Mouse (Mus musculus): Measurements from ENCODE around the gene Clcn6.

Gene Clcn6

GRCm38 (mm10) chr4:148038600-148039253 lies at the start of gene Clcn6, which contains the start of gene Mthfr:
Clcn6 (minus strand) TSS chr4:148038821.
Mthfr (plus strand) TSS chr4:148039077.
- DNase-seq (ENCODE audit: low spot score): peak; percentile 99

GRCm38 (mm10) chr4:148087907-148088527 lies 49.4 kb upstream of the Clcn6 start, which contains the start of gene Agtrap:
Agtrap (minus strand) TSS chr4:148088031.
- DNase-seq (ENCODE audit: low spot score): peak; percentile 90

- DNase-seq (ENCODE audit: low spot score): no peak
Observed at GRCm38 (mm10) chr4:148087091-148087906, 48.7 kb upstream of the Clcn6 start.

GRCm38 (mm10) chr4:148085907-148086305 lies 47.3 kb upstream of the Clcn6 start:
- DNase-seq (ENCODE audit: low spot score): no peak

GRCm38 (mm10) chr4:148085131-148085906 lies 46.7 kb upstream of the Clcn6 start:
- no peak for DNase-seq (ENCODE audit: low spot score)

GRCm38 (mm10) chr4:148084261-148084714 lies 45.7 kb upstream of the Clcn6 start:
- no peak for DNase-seq (ENCODE audit: low spot score)

- peak; percentile 9 for DNase-seq (ENCODE audit: low spot score)
Observed at GRCm38 (mm10) chr4:148083176-148083899, 44.7 kb upstream of the Clcn6 start.

GRCm38 (mm10) chr4:148082257-148083044 lies 43.8 kb upstream of the Clcn6 start:
- DNase-seq (ENCODE audit: low spot score): peak; percentile 58

GRCm38 (mm10) chr4:148081201-148081600 lies 42.6 kb upstream of the Clcn6 start:
- DNase-seq (ENCODE audit: low spot score): no peak

GRCm38 (mm10) chr4:148080597-148080973 lies 42.0 kb upstream of the Clcn6 start:
- no peak for DNase-seq (ENCODE audit: low spot score)

GRCm38 (mm10) chr4:148079944-148080596 lies 41.4 kb upstream of the Clcn6 start:
- DNase-seq (ENCODE audit: low spot score): no peak

- DNase-seq (ENCODE audit: low spot score): no peak
Observed at GRCm38 (mm10) chr4:148079212-148079611, 40.6 kb upstream of the Clcn6 start.

- no peak for DNase-seq (ENCODE audit: low spot score)
Observed at GRCm38 (mm10) chr4:148075881-148076280, 37.3 kb upstream of the Clcn6 start.

- DNase-seq (ENCODE audit: low spot score): peak; percentile 63
Observed at GRCm38 (mm10) chr4:148075259-148075658, 36.6 kb upstream of the Clcn6 start.

- DNase-seq (ENCODE audit: low spot score): peak; percentile 39
Observed at GRCm38 (mm10) chr4:148074521-148075189, 36.0 kb upstream of the Clcn6 start.

GRCm38 (mm10) chr4:148071508-148071907 lies 32.9 kb upstream of the Clcn6 start:
- no peak for DNase-seq (ENCODE audit: low spot score)

- DNase-seq (ENCODE audit: low spot score): no peak
Observed at GRCm38 (mm10) chr4:148069602-148070218, 31.1 kb upstream of the Clcn6 start.

- no peak for DNase-seq (ENCODE audit: low spot score)
Observed at GRCm38 (mm10) chr4:148067346-148067745, 28.7 kb upstream of the Clcn6 start.

GRCm38 (mm10) chr4:148066401-148066744 lies 27.8 kb upstream of the Clcn6 start:
- DNase-seq (ENCODE audit: low spot score): no peak

Data from T-cell, adult 2 months (primary cell).